Mouse (Mus musculus): ENCODE measurements around the gene Ndufaf7. TPM values are rescaled to one million over a fixed set of nuclear protein-coding genes. Genes with fewer than 3 reads are reported as not detected.

The Ndufaf7 gene
- polyA plus RNA-seq, 1 experiment from 2014 or later = 66.0 TPM

DNA sequence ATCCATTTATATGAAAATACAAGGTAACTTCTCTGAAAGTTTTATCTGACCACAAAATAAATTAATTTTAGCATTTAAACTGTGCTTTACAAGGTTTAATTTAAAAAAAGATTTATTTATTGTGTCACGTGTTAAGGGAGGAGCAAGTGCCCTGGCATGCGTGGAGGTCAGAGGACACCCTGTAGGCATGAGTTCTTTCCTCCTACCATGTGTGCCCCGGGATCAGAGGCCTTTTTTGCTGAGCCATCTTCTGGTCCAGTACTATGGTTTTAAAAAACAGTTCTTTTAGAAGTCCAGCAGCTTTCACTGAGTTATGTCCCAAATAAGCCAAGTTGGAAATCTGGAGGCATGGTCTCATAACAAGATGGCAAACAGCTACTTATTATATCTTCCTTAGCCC lies 46.8 kb downstream of the Ndufaf7 start:
- DNase-seq (ENCODE audit: low spot score) = no peak
- Histone ChIP-seq H3K4me1 (replicated peaks; ENCODE audit: control insufficient read depth, insufficient read depth, low read length) (no peaks in the 10 kb centered on the region), H3K27ac (no peak overlapping the region), H3K4me3 (replicated peaks; ENCODE audit: low read length) (no peak overlapping the region), H3K36me3 (replicated peaks; ENCODE audit: control insufficient read depth, insufficient read depth) (peaks cover 15% of the 10 kb centered on the region; the same call in 1 of the 2 replicates), H3K9me3 (ENCODE audit: control insufficient read depth, low read length) (no peaks in the 10 kb centered on the region), H3K27me3 (ENCODE audit: control insufficient read depth, insufficient read depth, low read length) (no peaks in the 10 kb centered on the region), H3K9ac (no peak overlapping the region), H3K4me2 (replicated peaks) (no peak overlapping the region)
- no peak for ATAC-seq (ENCODE audit: low FRiP score)
- WGBS = 92% methylated on average over 3 of the region's 3 CpGs

- H3K9me3 ChIP-seq (ENCODE audit: control insufficient read depth, low read length) = no peaks in the 10 kb centered on the region
- no peak overlapping the region for H3K9ac ChIP-seq
- H3K4me2 ChIP-seq (replicated peaks) = no peak overlapping the region
- no peaks in the 10 kb centered on the region for H3K4me1 ChIP-seq (replicated peaks; ENCODE audit: control insufficient read depth, insufficient read depth, low read length)
- DNase-seq (ENCODE audit: low spot score) (no peak), ATAC-seq (ENCODE audit: low FRiP score) (no peak)
- no peak overlapping the region for H3K27ac ChIP-seq
- H3K27me3 ChIP-seq (ENCODE audit: control insufficient read depth, insufficient read depth, low read length) = no peaks in the 10 kb centered on the region
- 80% methylated on average over 8 of the region's 8 CpGs for WGBS
- H3K36me3 ChIP-seq (replicated peaks; ENCODE audit: control insufficient read depth, insufficient read depth) = no peaks in the 10 kb centered on the region
- H3K4me3 ChIP-seq (replicated peaks; ENCODE audit: low read length) = no peak overlapping the region
Measured at GRCm38 (mm10) chr17:78989015-78989414, 52.1 kb downstream of the Ndufaf7 start.

DNA sequence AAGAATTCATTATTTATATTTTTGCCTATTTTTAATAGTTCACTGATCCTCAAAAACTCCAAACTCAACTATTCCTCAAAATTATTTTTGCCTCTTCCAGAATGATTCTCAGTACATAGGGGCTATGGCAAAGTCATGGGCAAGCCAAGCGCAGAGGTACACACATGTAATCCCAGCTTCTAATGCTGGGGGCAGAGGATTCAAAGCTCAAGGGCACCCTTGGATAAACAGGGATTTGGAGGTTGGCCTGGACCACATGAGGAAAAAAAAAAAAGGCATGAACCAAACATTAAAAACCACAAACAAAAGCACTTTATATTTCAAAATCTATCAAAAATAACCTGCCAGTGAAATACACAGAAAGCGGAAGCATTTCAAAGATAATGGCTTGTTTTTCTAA lies 54.6 kb downstream of the Ndufaf7 start:
- H3K4me1 ChIP-seq (replicated peaks; ENCODE audit: control insufficient read depth, insufficient read depth, low read length) = no peaks in the 10 kb centered on the region; the same call in 1 of the 2 replicates
- no peak for ATAC-seq (ENCODE audit: low FRiP score)
- H3K4me3 ChIP-seq (replicated peaks; ENCODE audit: low read length) = no peak overlapping the region
- DNase-seq (ENCODE audit: low spot score) = no peak
- 98% methylated on average over 2 of the region's 2 CpGs for WGBS
- no peaks in the 10 kb centered on the region for H3K27me3 ChIP-seq (ENCODE audit: control insufficient read depth, insufficient read depth, low read length)
- H3K9ac ChIP-seq = no peak overlapping the region
- no peaks in the 10 kb centered on the region for H3K36me3 ChIP-seq (replicated peaks; ENCODE audit: control insufficient read depth, insufficient read depth)
- H3K9me3 ChIP-seq (ENCODE audit: control insufficient read depth, low read length) = no peaks in the 10 kb centered on the region
- H3K4me2 ChIP-seq (replicated peaks) = no peak overlapping the region
- H3K27ac ChIP-seq = no peak overlapping the region

DNA sequence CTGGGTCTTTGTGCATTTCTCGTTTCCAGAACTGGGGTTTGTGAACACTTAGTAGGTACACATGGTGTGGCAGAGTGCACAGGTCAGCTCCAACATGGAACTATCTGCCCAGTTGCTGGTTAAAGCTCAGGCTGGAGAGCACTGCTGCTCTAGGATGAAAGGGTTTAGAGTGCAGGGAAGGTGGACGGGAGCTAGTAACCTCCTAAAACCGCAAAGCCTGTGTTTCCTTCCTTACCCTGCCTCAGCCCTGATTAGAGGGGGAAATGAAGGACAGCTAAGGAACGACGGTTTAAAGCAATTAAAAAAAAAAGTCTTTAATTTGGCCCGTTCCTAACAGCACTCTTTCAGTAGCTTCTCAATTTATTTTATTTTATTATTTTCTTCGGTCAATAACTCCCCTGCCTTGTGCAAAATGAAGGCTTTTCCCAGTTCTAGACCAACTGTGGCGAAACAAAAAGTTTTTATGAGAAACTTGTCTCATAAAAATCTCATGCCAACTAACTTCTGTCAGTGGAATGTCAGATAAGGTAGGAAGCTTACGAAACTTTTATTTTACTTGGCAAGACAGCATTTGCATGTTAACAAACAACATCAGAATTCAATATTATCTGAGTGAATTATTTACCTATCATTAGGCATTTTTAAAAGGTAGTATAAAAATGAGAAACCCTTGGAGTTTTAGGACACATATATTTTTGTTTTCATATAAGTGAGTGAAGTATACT lies 55.5 kb downstream of the Ndufaf7 start:
- Histone ChIP-seq H3K4me2 (replicated peaks) (no peak overlapping the region), H3K9me3 (ENCODE audit: control insufficient read depth, low read length) (no peaks in the 10 kb centered on the region), H3K4me1 (replicated peaks; ENCODE audit: control insufficient read depth, insufficient read depth, low read length) (no peaks in the 10 kb centered on the region; the same call in 1 of the 2 replicates), H3K36me3 (replicated peaks; ENCODE audit: control insufficient read depth, insufficient read depth) (no peaks in the 10 kb centered on the region), H3K27me3 (ENCODE audit: control insufficient read depth, insufficient read depth, low read length) (no peaks in the 10 kb centered on the region), H3K9ac (no peak overlapping the region), H3K27ac (no peak overlapping the region), H3K4me3 (replicated peaks; ENCODE audit: low read length) (no peak overlapping the region)
- DNase-seq (ENCODE audit: low spot score) = no peak
- WGBS = 88% methylated on average over 9 of the region's 9 CpGs
- no peak for ATAC-seq (ENCODE audit: low FRiP score)

DNA sequence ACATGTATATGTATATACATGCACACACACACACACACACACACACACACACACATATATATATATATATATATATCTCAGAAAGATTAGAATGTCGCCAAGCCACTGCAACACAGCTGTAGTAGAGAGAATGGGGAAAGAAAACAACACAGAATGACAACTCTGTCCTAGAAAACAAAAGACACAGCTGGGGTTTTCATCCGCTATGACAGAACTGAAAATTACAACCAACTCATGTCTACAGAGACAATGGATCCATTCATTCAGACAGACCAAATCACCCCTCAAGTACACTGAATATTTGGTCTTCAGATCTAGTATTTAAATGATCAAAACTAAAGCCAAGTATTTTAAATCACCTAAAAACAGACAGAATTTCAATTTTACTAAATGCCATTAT lies 56.7 kb downstream of the Ndufaf7 start:
- no peak overlapping the region for H3K27ac ChIP-seq
- H3K9ac ChIP-seq = no peak overlapping the region
- H3K9me3 ChIP-seq (ENCODE audit: control insufficient read depth, low read length) = no peaks in the 10 kb centered on the region
- no peak for DNase-seq (ENCODE audit: low spot score)
- 44% methylated on average over 2 of the region's 2 CpGs for WGBS
- no peak for ATAC-seq (ENCODE audit: low FRiP score)
- no peak overlapping the region for H3K4me2 ChIP-seq (replicated peaks)
- no peaks in the 10 kb centered on the region for H3K27me3 ChIP-seq (ENCODE audit: control insufficient read depth, insufficient read depth, low read length)
- H3K4me3 ChIP-seq (replicated peaks; ENCODE audit: low read length) = no peak overlapping the region
- H3K36me3 ChIP-seq (replicated peaks; ENCODE audit: control insufficient read depth, insufficient read depth) = no peaks in the 10 kb centered on the region
- H3K4me1 ChIP-seq (replicated peaks; ENCODE audit: control insufficient read depth, insufficient read depth, low read length) = no peaks in the 10 kb centered on the region; the same call in 1 of the 2 replicates

- H3K9ac ChIP-seq = no peak overlapping the region
- H3K9me3 ChIP-seq (ENCODE audit: control insufficient read depth, low read length) = no peaks in the 10 kb centered on the region
- no peak overlapping the region for H3K27ac ChIP-seq
- H3K4me2 ChIP-seq (replicated peaks) = no peak overlapping the region
- no peak for ATAC-seq (ENCODE audit: low FRiP score)
- H3K4me3 ChIP-seq (replicated peaks; ENCODE audit: low read length) = no peak overlapping the region
- H3K27me3 ChIP-seq (ENCODE audit: control insufficient read depth, insufficient read depth, low read length) = no peaks in the 10 kb centered on the region
- DNase-seq (ENCODE audit: low spot score) = no peak
- no peaks in the 10 kb centered on the region; the same call in 1 of the 2 replicates for H3K4me1 ChIP-seq (replicated peaks; ENCODE audit: control insufficient read depth, insufficient read depth, low read length)
- no peaks in the 10 kb centered on the region for H3K36me3 ChIP-seq (replicated peaks; ENCODE audit: control insufficient read depth, insufficient read depth)
- WGBS = 88% methylated on average over 8 of the region's 8 CpGs
Measured at GRCm38 (mm10) chr17:78994382-78994781, 57.4 kb downstream of the Ndufaf7 start.

- Histone ChIP-seq H3K4me1 (replicated peaks; ENCODE audit: control insufficient read depth, insufficient read depth, low read length) (no peaks in the 10 kb centered on the region; the same call in 1 of the 2 replicates), H3K9ac (no peak overlapping the region), H3K27ac (no peak overlapping the region), H3K9me3 (ENCODE audit: control insufficient read depth, low read length) (no peaks in the 10 kb centered on the region), H3K27me3 (ENCODE audit: control insufficient read depth, insufficient read depth, low read length) (no peaks in the 10 kb centered on the region), H3K4me2 (replicated peaks) (no peak overlapping the region), H3K4me3 (replicated peaks; ENCODE audit: low read length) (no peak overlapping the region), H3K36me3 (replicated peaks; ENCODE audit: control insufficient read depth, insufficient read depth) (no peaks in the 10 kb centered on the region)
- DNase-seq (ENCODE audit: low spot score) = no peak
- no peak for ATAC-seq (ENCODE audit: low FRiP score)
- 81% methylated on average over 9 of the region's 9 CpGs for WGBS
Measured at GRCm38 (mm10) chr17:78994931-78995820, 58.2 kb downstream of the Ndufaf7 start.

Other genes with a start within 250 kb of the Ndufaf7 start
- gene Strn, start 199.9 kb upstream of the Ndufaf7 start, polyA plus RNA-seq (2014; fragmentation: Nextera tagmentation; extraction: Ambion mirVana) = 7.6 and 8.0 TPM in 2 replicates
- 20.1 and 21.4 TPM in 2 replicates for gene Heatr5b, start 101.8 kb upstream of the Ndufaf7 start, polyA plus RNA-seq (2014; fragmentation: Nextera tagmentation; extraction: Ambion mirVana)
- gene Gpatch11, start 101.6 kb upstream of the Ndufaf7 start, polyA plus RNA-seq (2014; fragmentation: Nextera tagmentation; extraction: Ambion mirVana) = 48.7 and 55.3 TPM in 2 replicates
- gene Eif2ak2, start 54.6 kb upstream of the Ndufaf7 start, polyA plus RNA-seq (2014; fragmentation: Nextera tagmentation; extraction: Ambion mirVana) = 2.1 and 4.3 TPM in 2 replicates
- 0.27 and 0.37 TPM in 2 replicates for gene Sult6b1, start 30.1 kb upstream of the Ndufaf7 start, polyA plus RNA-seq (2014; fragmentation: Nextera tagmentation; extraction: Ambion mirVana)
- 119 and 122 TPM in 2 replicates for gene Cebpzos, start 20.6 kb upstream of the Ndufaf7 start, polyA plus RNA-seq (2014; fragmentation: Nextera tagmentation; extraction: Ambion mirVana)
- 40.2 and 43.7 TPM in 2 replicates for gene Cebpz, start 70 bp upstream of the Ndufaf7 start, polyA plus RNA-seq (2014; fragmentation: Nextera tagmentation; extraction: Ambion mirVana)
- gene Prkd3, start 83.7 kb downstream of the Ndufaf7 start, polyA plus RNA-seq (2014; fragmentation: Nextera tagmentation; extraction: Ambion mirVana) = 15.1 TPM in 2 replicates
- gene Qpct, start 114.8 kb downstream of the Ndufaf7 start, polyA plus RNA-seq (2014; fragmentation: Nextera tagmentation; extraction: Ambion mirVana) = 22.8 and 29.3 TPM in 2 replicates

Data from hindbrain, embryonic 14.5 days (tissue).